ENCODE assay signal across 15 mouse cellular contexts in the genomic region with DNA sequence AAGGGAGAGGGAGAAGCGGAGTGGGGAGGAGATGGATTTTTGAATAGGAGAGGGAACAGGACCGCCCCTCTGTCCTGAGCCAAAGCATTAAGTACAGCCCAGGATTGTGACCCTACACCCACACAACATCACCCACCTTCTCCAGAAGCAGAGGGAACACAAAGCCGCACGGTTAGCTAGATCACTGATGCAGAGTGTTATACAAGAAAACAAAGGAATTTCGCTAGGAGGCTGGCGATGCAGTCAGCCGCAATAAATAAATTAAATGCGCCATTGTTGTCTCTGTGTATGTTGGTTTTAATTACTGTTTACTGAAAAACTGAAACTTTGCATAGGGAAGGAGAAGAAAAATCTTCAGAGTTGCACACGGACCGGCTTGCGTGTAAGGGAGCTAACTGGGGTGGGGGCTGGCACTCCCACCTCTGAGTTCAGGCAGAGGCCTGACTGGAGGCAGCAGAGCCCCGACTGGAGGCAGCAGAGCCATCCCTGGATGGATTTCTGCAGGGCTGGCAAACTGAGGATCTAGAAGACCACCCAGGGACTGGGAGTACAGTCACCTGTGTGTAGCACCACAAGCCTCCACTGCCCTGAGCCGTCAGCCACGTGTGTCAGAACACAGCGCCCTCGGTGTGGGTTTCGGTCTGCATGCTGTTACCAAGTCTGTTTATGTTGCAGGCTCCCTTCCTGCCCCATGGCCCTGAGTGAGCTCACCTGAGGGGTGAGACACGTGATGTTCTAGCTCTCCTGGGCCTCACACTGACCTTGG.
DNase-seq lines count a peak whose midpoint lies in the region; ATAC-seq and TF ChIP-seq lines count a peak whose summit lies in the region.
"Had no signal": no experiment of that assay in that cellular context is flagged by ENCODE, and none has a peak within 500 bp of the region (broad histone marks: within the 10 kb centered on the region; RNA-seq: fewer than 3 reads in every experiment).

No protein-coding gene starts in this region.

- H3K4me2 ChIP-seq in midbrain, embryonic 15.5 days = no peak overlapping the region
- no peak overlapping the region for H3K4me2 ChIP-seq in midbrain, embryonic 14.5 days (ENCODE audit: low read length)
- H3K4me2 ChIP-seq in forebrain, embryonic 12.5 days = no peak overlapping the region
- H3K4me2 ChIP-seq in hindbrain, postnatal 0 days (ENCODE audit: low read depth, low read length) = no peak overlapping the region
- H3K4me2 ChIP-seq: limb, embryonic 15.5 days; midbrain, embryonic 12.5 days had no signal

- no peak for TF ChIP-seq CTCF in hindbrain, postnatal 0 days (IDR thresholded peaks at IDR 0.05; ENCODE audit: low read depth)

- no peaks in the 10 kb centered on the region for H3K27me3 ChIP-seq in midbrain, embryonic 15.5 days (replicated peaks)
- no peaks in the 10 kb centered on the region for H3K27me3 ChIP-seq in midbrain, embryonic 14.5 days (ENCODE audit: control insufficient read depth, insufficient read depth, low read length)
- H3K27me3 ChIP-seq in forebrain, embryonic 12.5 days = peaks cover 38% of the 10 kb centered on the region; the same call in 1 of the 2 replicates
- no peaks in the 10 kb centered on the region for H3K27me3 ChIP-seq in hindbrain, postnatal 0 days (ENCODE audit: insufficient read depth, low read length)
- H3K27me3 ChIP-seq: limb, embryonic 15.5 days had no signal

- no peak overlapping the region for H3K9ac ChIP-seq in midbrain, embryonic 15.5 days
- H3K9ac ChIP-seq in midbrain, embryonic 14.5 days (replicated peaks; ENCODE audit: low read length) = no peak overlapping the region
- no peak overlapping the region for H3K9ac ChIP-seq in forebrain, embryonic 12.5 days
- no peak overlapping the region for H3K9ac ChIP-seq in hindbrain, postnatal 0 days (replicated peaks; ENCODE audit: low read length)
- H3K9ac ChIP-seq: limb, embryonic 15.5 days; midbrain, embryonic 12.5 days had no signal

- no peaks in the 10 kb centered on the region for H3K9me3 ChIP-seq in midbrain, embryonic 15.5 days
- H3K9me3 ChIP-seq in midbrain, embryonic 14.5 days (ENCODE audit: control insufficient read depth, low read length) = no peaks in the 10 kb centered on the region
- no peaks in the 10 kb centered on the region for H3K9me3 ChIP-seq in forebrain, embryonic 12.5 days
- no peaks in the 10 kb centered on the region for H3K9me3 ChIP-seq in hindbrain, postnatal 0 days (ENCODE audit: low read length)
- H3K9me3 ChIP-seq: limb, embryonic 15.5 days; midbrain, embryonic 12.5 days had no signal

- no peak overlapping the region for H3K27ac ChIP-seq in midbrain, embryonic 15.5 days
- H3K27ac ChIP-seq in midbrain, embryonic 14.5 days (replicated peaks; ENCODE audit: low read depth, low read length) = no peak overlapping the region
- no peak overlapping the region for H3K27ac ChIP-seq in forebrain, embryonic 12.5 days
- H3K27ac ChIP-seq in hindbrain, postnatal 0 days = no peak overlapping the region
- H3K27ac ChIP-seq: gastrocnemius, adult 2 months; limb, embryonic 15.5 days; midbrain, embryonic 12.5 days had no signal

- no peak overlapping the region for H3K4me3 ChIP-seq in midbrain, embryonic 15.5 days
- H3K4me3 ChIP-seq in midbrain, embryonic 14.5 days (replicated peaks; ENCODE audit: low read depth, low read length) = no peak overlapping the region
- no peak overlapping the region for H3K4me3 ChIP-seq in forebrain, embryonic 12.5 days (replicated peaks)
- no peak overlapping the region for H3K4me3 ChIP-seq in hindbrain, postnatal 0 days (ENCODE audit: low read length)
- H3K4me3 ChIP-seq: gastrocnemius, adult 2 months; limb, embryonic 15.5 days; midbrain, embryonic 12.5 days had no signal

- peak; percentile 35; the same call in 1 of the 2 replicates for ATAC-seq in midbrain, embryonic 15.5 days (replicated peaks)
- ATAC-seq in midbrain, embryonic 14.5 days (ENCODE audit: low FRiP score, low TSS enrichment) = no peak
- ATAC-seq in forebrain, embryonic 12.5 days (ENCODE audit: low FRiP score) = peak; percentile 61; the same call in 1 of the 2 replicates
- ATAC-seq in hindbrain, postnatal 0 days = peak; percentile 28
- ATAC-seq: CD4-positive, CD25-positive, alpha-beta regulatory T cell, adult 4 months; lung, postnatal 0 days had no signal

- peaks cover 3% of the 10 kb centered on the region; the same call in 1 of the 2 replicates for H3K4me1 ChIP-seq in midbrain, embryonic 15.5 days
- peaks cover 6% of the 10 kb centered on the region; the same call in 1 of the 2 replicates for H3K4me1 ChIP-seq in midbrain, embryonic 14.5 days (ENCODE audit: control insufficient read depth, insufficient read depth, low read length)
- peaks cover 11% of the 10 kb centered on the region for H3K4me1 ChIP-seq in forebrain, embryonic 12.5 days
- peaks cover 15% of the 10 kb centered on the region; the same call in 1 of the 2 replicates for H3K4me1 ChIP-seq in hindbrain, postnatal 0 days (ENCODE audit: insufficient read depth, low read length)

- no peak for DNase-seq in midbrain, embryonic 14.5 days
- no peak for DNase-seq in hindbrain, postnatal 0 days (ENCODE audit: low spot score)
- DNase-seq in retina, postnatal 1 day = peak; percentile 91
- no peak for DNase-seq in ovary, adult 18-20 months (ENCODE audit: low spot score)
- no peak for DNase-seq in cerebellum, postnatal 4 days (ENCODE audit: low spot score in 2 of 2)
- DNase-seq: cerebellum, postnatal 36 days; gastrocnemius, adult 2 months; heart, postnatal 4 days; thymus, postnatal 4 days had no signal

- WGBS in midbrain, embryonic 15.5 days = 59% methylated on average over 18 of the region's 18 CpGs
- 65% methylated on average over 18 of the region's 18 CpGs for WGBS in midbrain, embryonic 14.5 days
- WGBS in forebrain, embryonic 12.5 days = 35% methylated on average over 18 of the region's 18 CpGs
- WGBS in hindbrain, postnatal 0 days = 44% methylated on average over 18 of the region's 18 CpGs

- no peaks in the 10 kb centered on the region for H3K36me3 ChIP-seq in midbrain, embryonic 15.5 days (replicated peaks)
- H3K36me3 ChIP-seq in midbrain, embryonic 14.5 days (ENCODE audit: control insufficient read depth, insufficient read depth, low read length) = no peaks in the 10 kb centered on the region
- no peaks in the 10 kb centered on the region for H3K36me3 ChIP-seq in forebrain, embryonic 12.5 days (replicated peaks)
- H3K36me3 ChIP-seq in hindbrain, postnatal 0 days (ENCODE audit: insufficient read depth, low read length) = no peaks in the 10 kb centered on the region
- H3K36me3 ChIP-seq: limb, embryonic 15.5 days; midbrain, embryonic 12.5 days had no signal
